In the genomic region with DNA sequence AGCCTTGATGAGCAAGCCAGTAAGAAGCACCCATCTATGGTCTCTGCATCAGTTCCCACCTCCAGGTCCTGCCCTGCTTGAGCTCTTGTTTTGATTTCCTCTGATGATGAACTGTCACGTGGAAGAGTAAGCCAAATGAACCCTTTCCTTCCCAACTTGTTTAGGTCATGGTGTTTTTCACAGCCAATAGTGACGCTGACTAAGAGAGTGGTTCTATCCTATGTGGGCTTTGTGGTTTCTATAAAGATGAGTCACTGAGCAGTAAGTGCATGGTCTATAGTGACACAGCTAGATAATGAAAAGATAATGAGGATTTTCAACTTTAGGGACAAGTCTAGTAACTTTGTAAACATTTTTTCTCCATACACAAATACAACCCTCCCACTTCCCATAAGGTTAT, we compare ENCODE assay signal across 20 mouse cellular contexts.
"Had no signal": no experiment of that assay in that cellular context is flagged by ENCODE, and none has a peak within 500 bp of the region (broad histone marks: within the 10 kb centered on the region; RNA-seq: fewer than 3 reads in every experiment).

No protein-coding gene starts in this region.

- H3K4me3 ChIP-seq: kidney, embryonic 15.5 days; left cerebral cortex, adult 2 months; liver, embryonic 13.5 days; neural tube, embryonic 12.5 days; neural tube, embryonic 15.5 days had no signal

- H3K27me3 ChIP-seq: kidney, embryonic 15.5 days; liver, embryonic 13.5 days; neural tube, embryonic 12.5 days; neural tube, embryonic 15.5 days had no signal

- H3K36me3 ChIP-seq: kidney, embryonic 15.5 days; liver, embryonic 13.5 days; neural tube, embryonic 12.5 days; neural tube, embryonic 15.5 days had no signal

- DNase-seq: kidney, adult 8-10 months; kidney, postnatal 10 days; kidney, postnatal 36 days; layer of hippocampus, postnatal 36 days; liver, embryonic 13.5 days; lung, adult 2 months; lung, postnatal 14 days; lung, postnatal 4 days; midbrain, embryonic 14.5 days; right cerebral cortex, adult 18-20 months; right cerebral cortex, postnatal 14 days; right cerebral cortex, postnatal 4 days; thymus, adult 2 months; thymus, postnatal 14 days; thymus, postnatal 4 days had no signal

- H3K4me1 ChIP-seq: kidney, embryonic 15.5 days; liver, embryonic 13.5 days; neural tube, embryonic 12.5 days; neural tube, embryonic 15.5 days had no signal

- H3K4me2 ChIP-seq: kidney, embryonic 15.5 days; liver, embryonic 13.5 days; midbrain, embryonic 11.5 days; neural tube, embryonic 12.5 days; neural tube, embryonic 15.5 days had no signal

- H3K9me3 ChIP-seq: kidney, embryonic 15.5 days; liver, embryonic 13.5 days; neural tube, embryonic 12.5 days; neural tube, embryonic 15.5 days had no signal
